Mouse (Mus musculus): ENCODE data around the gene Ankrd33.

Ankrd33 gene

GRCm38 (mm10) chr15:101147910-101148273 is 32.3 kb downstream of the Ankrd33 start:
- DNase-seq = no peak

DNA sequence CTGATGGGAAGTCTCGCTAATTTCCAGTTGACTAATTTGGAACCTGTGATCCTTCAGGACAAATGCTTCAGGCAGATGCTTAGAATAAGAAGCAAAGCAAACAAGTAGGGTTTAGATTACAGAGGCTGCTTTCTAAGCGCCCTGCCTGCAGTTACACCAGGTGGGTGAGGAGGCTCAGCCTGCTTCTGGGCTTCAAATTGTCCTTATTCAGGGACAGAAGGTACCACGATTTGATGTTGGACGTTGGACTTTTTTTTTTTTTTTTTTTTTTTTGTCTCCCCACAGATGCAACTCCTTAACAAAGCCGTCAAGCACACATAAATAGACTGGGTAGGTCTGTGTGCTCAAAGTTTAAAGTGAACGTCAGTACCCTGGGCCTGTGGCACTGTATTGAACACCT is 33.0 kb downstream of the Ankrd33 start:
- no peak for DNase-seq

GRCm38 (mm10) chr15:101151409-101152261 is 36.1 kb downstream of the Ankrd33 start:
- no peak for DNase-seq

DNA sequence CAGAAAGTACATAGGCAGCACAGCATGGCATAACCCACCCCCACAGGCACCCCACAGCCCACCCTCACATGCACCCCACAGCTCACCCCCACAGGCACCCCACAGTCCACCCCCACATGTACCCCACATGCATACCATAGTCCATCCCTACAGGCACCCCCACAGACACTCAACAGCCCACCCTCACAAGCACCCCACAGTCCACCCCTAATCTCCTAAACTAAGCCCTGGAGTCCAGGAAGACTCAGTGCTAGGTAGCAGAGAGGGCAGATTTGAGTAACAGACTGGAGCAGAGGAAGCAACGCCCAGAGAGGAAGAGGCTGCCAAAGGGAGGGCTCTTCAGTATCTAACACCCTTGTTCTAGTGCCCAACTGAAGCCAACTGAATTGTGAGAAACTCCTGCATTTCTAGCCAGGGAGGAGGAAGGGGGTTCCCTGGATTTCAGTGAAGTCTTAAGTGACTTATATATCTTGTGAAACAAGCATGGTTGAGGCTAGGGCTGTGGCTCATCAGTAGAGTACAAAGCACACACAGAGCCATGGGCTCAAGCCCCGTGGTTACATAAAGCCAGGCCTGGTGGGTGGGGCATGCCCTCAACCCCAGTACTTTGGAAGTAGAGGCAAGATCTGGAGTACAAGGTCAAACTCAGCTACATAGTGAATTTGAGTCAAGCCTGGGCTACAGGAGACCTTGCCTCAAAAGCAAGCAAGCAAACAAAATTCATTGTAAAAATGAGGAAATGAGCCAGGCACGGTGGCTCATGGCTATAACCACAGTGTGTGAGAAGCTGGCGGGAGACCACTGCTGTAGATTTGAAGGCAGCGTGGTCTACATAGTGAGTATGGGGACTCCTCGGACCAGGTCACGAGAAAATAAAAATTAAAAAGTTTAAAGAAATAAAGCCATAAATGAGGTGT is 39.4 kb downstream of the Ankrd33 start:
- DNase-seq = no peak

GRCm38 (mm10) chr15:101160128-101160527 is 44.6 kb downstream of the Ankrd33 start:
- DNase-seq = no peak

GRCm38 (mm10) chr15:101160591-101160990 is 45.0 kb downstream of the Ankrd33 start:
- peak; percentile 72 for DNase-seq

- DNase-seq = no peak
These were observed 46.0 kb downstream of the Ankrd33 start for GRCm38 (mm10) chr15:101161534-101161933.

DNA sequence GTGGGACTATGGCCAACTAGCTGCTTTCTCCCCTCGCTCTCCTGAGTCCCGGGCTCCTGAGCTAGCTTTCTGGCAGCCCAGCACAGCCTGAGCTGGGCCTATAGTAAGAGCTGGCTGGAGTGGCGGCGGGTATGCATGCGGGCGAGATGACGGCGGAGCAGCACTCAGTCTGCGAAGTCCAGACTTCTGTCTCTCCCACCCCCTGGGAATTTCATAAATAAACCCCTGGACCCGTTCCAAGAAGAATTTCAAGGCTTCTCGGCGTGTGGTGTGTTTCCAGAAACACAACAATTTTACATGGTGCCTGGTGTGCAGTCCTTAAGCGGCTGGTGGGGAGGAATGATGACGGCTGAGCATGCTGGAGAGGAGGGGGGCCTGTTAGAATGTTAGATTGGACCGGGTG is 47.5 kb downstream of the Ankrd33 start:
- DNase-seq = no peak

DNA sequence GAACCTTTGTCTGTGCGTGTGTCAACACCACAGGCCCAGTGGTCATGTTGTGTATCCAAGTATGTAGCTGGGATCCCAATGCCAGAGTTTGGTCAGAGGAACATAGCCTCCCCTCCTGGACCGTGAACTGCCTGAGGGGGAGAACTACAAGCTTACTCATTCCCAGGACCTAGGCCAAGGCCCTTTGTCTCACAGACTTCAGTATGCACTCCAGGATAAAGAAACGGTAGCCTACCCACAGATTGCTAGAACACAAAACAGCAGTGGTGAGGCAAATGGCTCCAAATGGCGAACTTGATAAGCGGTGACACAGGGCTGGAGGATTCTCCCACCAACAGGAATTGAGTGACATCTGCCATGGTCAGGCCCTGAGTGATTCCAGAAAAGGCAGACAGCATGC is 48.3 kb downstream of the Ankrd33 start:
- no peak for DNase-seq

- no peak for DNase-seq
These were observed 48.7 kb downstream of the Ankrd33 start for GRCm38 (mm10) chr15:101164291-101164690.

- no peak for DNase-seq
These were observed 50.3 kb downstream of the Ankrd33 start for GRCm38 (mm10) chr15:101165658-101166437.

- DNase-seq = no peak
These were observed 52.0 kb downstream of the Ankrd33 start for GRCm38 (mm10) chr15:101167553-101167952.
